Mouse (Mus musculus) bone marrow, adult 2 months (tissue): ENCODE measurements around the gene Mtmr3.

Source experiments
- CTCF ChIP-seq: fragments of 200-500 bp; IDR thresholded peaks from 2 replicates; pipeline ENCODE4 v1.5.1; 2011; ENCODE audit warnings: low read length, control low read depth; ENCODE audit not compliant: control insufficient read depth, insufficient read depth
- POLR2A ChIP-seq: fragments of 200-500 bp; IDR thresholded peaks from 2 replicates; pipeline ENCODE4 v1.6.1; 2011; ENCODE audit warnings: low read depth, mild to moderate bottlenecking, control low read depth, low read length, borderline replicate concordance; ENCODE audit not compliant: control insufficient read depth

- TF ChIP-seq CTCF: no peak
- no peak for TF ChIP-seq POLR2A
Measured at GRCm38 (mm10) chr11:4434461-4434860, 160.2 kb downstream of the Mtmr3 start.
